Mouse (Mus musculus): Measurements from ENCODE around the gene Capza3.

GRCm38 (mm10) chr6:140040952-140041351 lies at the start of gene Capza3:
- TF ChIP-seq CTCF (IDR thresholded peaks at IDR 0.05; ENCODE audit: low read depth, low read length) = no peak
- TF ChIP-seq GATA1 (IDR thresholded peaks at IDR 0.05; ENCODE audit: borderline replicate concordance, low read length) = no peak

Measured in G1E (cell line).